Mouse (Mus musculus): Measurements from ENCODE around the gene Dennd1b. TPM values are rescaled to one million over a fixed set of nuclear protein-coding genes. Genes with fewer than 3 reads are reported as not detected.

The Dennd1b gene
- total RNA-seq, 2 experiments from 2014 or later, result 28.5 to 30.5 TPM

DNA sequence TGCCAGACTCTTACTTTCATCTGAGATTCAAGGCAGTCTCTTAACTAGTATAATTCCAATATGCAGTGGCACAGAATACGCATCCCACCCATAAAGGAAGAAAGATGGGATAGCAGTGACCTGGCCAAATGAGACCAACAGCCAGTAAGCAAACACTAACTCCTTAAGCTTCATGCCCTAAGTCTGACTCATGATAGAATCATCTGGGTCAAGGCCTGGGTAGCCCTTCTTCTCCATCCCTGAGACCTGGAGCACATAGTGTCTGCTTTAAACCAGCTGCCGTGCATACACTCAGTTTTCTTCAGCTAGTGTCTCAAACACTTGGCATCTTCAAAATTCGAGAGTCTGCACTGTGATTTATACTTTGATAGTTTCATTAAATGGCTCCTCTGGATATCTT, 183.1 kb downstream of the Dennd1b start:
- intact Hi-C loops (cut with DNase I), result no loop called here
- no peak for DNase-seq (ENCODE audit: low spot score in 2 of 2)

- intact Hi-C loops (cut with DNase I), result loop anchor here (10.0 kb wide), 1 partner anchor 188 kb away; the partner anchor contains the start of gene Dennd1b
Measured at GRCm38 (mm10) chr1:139153006-139153405, 189.8 kb downstream of the Dennd1b start.

GRCm38 (mm10) chr1:139153493-139153892, 190.3 kb downstream of the Dennd1b start:
- intact Hi-C loops (cut with DNase I), result loop anchor here (10.0 kb wide), 1 partner anchor 189 kb away; the partner anchor contains the start of gene Dennd1b
- no peak for DNase-seq (ENCODE audit: low spot score in 2 of 2)

More at GRCm38 (mm10) chr1:139153006-139153405, 189.8 kb downstream of the Dennd1b start:
- DNase-seq (ENCODE audit: low spot score in 2 of 2), result no peak

DNA sequence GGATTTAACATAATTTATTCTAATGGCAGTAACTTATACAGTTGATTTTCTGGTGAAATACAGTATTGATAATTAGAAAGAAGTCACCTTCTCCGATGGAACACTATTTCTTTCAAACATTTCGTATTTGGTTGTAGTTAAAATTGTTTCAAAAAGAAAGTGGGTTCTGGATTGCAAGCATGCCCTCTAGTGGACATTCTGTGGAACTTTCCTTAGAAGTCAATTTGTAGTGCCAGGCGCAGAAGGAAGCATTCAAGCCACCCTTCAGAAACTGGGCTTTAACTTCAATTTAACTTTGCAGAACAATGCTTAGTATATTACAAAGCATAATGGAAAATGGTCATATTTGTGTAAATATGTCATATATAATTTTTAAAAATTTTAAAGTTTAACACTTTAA, 193.2 kb downstream of the Dennd1b start:
- intact Hi-C loops (cut with DNase I), result loop anchor here (1.0 to 10.0 kb wide), 5 partner anchors 186 to 1024 kb away; partner anchors contain the start of gene Dennd1b
- peak; percentile 14 to 61 for DNase-seq (ENCODE audit: low spot score in 2 of 2)

DNA sequence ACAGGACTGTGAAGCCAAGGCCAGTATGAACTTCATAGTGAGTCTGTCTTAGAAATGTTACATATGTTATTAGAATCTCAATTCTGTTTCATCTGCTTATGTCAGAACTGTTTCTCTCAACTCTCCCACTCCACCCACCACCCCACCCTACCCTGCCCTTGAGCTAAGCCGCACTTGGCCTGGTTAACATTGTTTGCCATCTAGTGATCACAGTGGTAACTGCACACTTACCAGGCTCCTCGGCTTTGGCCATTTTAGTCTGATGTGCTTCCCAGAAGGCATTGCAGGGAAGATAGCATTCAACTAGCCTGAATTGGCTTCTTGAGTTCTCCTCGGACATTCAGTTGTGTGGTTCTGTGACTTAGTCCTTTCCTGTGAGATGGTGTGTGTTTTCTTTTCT, 198.4 kb downstream of the Dennd1b start:
- DNase-seq (ENCODE audit: low spot score in 2 of 2), result no peak
- intact Hi-C loops (cut with DNase I), result loop anchor here (5.0 kb wide), 1 partner anchor 106 kb away; no protein-coding TSS in a partner anchor

DNA sequence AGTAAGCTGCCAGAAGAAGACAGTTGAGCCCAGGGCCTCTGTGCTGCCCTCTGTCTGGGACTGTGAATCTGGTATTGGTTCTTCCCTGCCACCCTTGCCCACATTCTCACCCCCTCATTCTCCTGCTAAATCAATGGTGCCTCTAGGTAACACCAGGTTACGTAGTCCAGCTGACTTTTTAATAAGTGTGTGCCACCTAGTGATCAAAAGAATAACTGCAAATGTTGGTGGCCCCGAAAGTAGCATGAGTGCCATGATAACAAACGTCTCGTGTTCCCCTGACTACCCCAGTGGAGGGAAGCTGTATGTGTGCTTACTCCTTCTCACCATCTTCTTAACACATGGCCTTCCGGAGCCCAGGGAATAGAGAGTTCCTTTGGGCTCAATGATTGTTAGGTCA, 199.6 kb downstream of the Dennd1b start:
- intact Hi-C loops (cut with DNase I), result loop anchor here (5.0 kb wide), 1 partner anchor 104 kb away; no protein-coding TSS in a partner anchor

DNA sequence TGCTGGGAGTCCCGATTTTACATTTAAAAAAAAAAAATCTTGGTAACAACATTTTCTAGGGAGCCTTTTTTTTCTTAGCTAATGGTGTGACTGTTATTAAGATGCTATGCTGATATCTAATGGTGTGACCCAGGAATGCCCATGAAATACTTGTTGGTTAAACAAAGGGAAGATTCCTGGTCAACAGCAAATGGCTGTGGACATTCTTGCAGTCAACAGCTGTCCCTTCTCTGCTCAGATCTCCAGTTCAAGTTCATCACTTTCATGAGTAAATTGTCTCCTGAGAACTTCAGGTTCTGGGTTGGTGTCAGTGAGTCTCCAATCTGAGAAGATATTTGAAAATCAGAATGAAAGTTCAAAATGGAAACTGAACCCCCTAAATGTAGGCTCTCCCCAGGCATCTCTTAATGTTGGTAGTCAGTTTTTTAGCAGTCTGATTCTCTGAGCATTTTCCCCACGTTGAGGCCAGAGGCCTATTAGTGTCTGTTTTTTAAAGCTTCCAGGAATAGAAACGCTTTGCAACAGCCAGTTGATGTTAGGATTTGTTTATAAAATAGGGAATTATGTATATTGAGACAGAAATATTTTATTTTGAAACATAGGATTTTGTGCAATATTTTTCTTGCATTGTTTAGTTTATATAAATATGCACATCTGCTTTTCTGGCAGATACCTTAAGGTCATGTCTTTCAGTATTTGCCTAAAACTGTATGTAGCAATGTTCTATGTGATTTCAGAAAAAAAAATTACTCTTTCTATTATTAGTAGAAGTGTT, 211.0 kb downstream of the Dennd1b start:
- intact Hi-C loops (cut with DNase I), result no loop called here
- DNase-seq (ENCODE audit: low spot score in 2 of 2), result no peak

More for the DNA sequence above, 199.6 kb downstream of the Dennd1b start:
- DNase-seq (ENCODE audit: low spot score in 2 of 2), result peak; percentile 16 to 51

DNA sequence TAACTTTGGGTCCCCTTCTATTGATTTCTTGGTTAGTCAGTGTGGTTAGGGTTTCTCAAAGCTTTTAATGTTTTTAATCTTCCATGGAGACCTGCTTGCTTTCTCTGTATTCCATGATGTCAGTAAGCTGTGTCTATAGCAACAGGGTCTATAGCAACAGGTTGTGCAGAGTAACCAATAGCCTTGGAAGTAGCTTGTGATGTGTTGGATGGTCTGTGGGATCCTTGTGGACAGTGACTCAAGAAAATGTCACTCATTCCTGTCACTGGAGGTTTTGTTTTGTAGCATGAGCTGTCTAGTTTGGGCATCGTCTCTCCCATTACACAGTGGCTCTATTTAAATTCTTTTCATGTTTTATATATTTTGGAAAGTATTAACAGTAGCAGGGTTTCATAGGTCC, 216.5 kb downstream of the Dennd1b start:
- no peak for DNase-seq (ENCODE audit: low spot score in 2 of 2)
- intact Hi-C loops (cut with DNase I), result no loop called here

GRCm38 (mm10) chr1:139180481-139181149, 217.4 kb downstream of the Dennd1b start:
- intact Hi-C loops (cut with DNase I), result no loop called here
- peak; percentile 24 to 56 for DNase-seq (ENCODE audit: low spot score in 2 of 2)

- no peak for DNase-seq (ENCODE audit: low spot score in 2 of 2)
Measured at GRCm38 (mm10) chr1:139192635-139193034, 229.4 kb downstream of the Dennd1b start.

DNA sequence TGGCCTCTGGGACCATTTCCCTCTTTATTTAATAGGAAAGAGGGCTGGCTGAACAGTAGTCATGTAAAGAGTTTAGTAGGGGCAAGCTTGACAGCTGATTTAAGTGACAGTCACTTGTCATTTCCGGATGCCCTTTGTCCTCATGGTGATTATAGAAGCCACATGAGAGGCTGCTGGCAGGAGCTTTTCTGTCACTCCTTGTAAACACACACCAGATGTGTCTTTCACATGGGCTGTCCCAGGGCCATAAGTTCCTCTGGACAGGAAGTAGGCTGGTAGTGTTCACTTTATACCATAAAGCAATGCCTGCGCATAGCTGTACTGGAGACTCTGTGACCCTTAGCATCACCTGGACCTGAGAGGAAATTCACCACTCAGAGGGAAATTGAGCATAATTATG, 230.8 kb downstream of the Dennd1b start:
- intact Hi-C loops (cut with DNase I), result no loop called here
- no peak for DNase-seq (ENCODE audit: low spot score in 2 of 2)

More at GRCm38 (mm10) chr1:139192635-139193034, 229.4 kb downstream of the Dennd1b start:
- intact Hi-C loops (cut with DNase I), result no loop called here

- intact Hi-C loops (cut with DNase I), result no loop called here
- no peak for DNase-seq (ENCODE audit: low spot score in 2 of 2)
Measured at GRCm38 (mm10) chr1:139194428-139195028, 231.3 kb downstream of the Dennd1b start.

DNA sequence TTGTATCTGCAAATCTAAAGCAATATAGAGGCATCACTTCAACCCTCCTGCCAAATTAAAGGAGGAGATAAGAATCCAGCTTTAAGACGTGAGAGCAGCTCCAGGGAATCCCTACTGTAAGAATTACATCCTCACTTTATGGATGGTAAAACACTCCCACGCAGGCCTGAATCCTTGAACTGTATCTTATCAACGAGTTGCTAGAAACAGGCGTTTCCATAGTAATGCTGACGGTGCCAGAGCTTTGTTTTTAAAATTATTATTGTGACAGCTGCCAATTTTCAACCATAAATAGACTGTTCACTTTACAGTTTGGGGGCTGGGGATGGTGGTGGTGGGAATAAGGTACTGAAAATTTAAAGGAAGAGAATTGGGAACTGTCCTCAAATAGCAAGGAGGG, 239.8 kb downstream of the Dennd1b start:
- intact Hi-C loops (cut with DNase I), result no loop called here
- no peak for DNase-seq (ENCODE audit: low spot score in 2 of 2)

- DNase-seq (ENCODE audit: low spot score in 2 of 2), result no peak
- intact Hi-C loops (cut with DNase I), result no loop called here
Measured at GRCm38 (mm10) chr1:139206259-139206658, 243.0 kb downstream of the Dennd1b start.

DNA sequence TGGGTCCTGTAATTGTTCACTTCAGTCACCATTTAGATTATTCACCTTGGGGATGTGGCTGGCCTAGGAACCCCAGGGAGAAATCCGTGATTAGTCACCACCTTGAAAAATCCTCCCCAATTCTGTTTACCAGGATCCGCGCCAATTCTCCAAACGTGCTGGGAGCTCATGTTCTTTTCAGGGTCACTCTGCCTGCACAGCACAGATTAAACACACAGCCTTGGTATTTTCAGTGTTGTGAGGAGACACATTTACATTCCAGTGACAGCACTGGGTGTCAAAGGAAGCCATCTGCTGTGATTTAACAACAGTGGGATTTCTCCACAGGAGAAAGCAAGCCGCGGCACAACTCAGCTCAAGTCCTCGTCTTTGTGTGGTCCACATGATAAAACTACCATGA, 246.6 kb downstream of the Dennd1b start:
- intact Hi-C loops (cut with DNase I), result no loop called here
- peak; percentile 26 to 79 for DNase-seq (ENCODE audit: low spot score in 2 of 2)

DNA sequence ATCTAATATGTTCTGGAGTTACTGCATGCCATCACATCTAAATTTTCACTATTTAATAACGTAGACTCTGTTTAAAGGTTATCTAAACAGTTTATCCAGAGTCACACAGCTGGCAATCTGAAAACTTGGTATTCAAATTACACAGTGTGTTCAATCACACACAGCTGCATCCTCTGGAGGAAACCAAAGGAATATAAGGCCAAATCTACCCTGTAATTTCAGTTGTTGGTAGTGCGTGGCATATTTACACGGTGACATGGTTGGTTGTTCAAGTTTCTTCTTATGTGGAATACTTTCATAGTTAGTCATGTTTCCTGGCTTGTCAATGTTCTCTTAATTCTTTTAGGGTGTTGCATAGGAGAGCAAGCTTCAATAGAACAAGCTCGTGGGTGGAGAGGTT, 247.3 kb downstream of the Dennd1b start:
- intact Hi-C loops (cut with DNase I), result no loop called here
- DNase-seq (ENCODE audit: low spot score in 2 of 2), result no peak

DNA sequence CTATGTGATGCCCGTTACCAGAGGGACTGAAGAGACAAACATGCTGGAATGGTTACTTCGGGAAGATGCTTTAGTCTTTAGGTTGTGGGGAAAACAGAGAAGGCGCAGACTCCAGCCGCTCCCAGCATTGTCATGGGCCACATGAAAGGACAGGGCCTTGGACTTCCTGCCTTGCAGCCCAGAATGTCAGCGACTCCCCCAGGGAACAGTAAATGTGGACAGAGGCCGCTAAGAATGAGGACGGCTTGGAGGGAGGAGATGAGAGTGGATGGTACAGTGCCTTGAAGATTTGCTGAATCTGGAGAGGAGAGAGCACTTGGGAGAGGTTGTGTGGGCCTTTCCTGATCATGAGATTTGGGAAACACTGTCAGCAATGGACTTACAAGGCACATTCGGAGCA, 252.1 kb downstream of the Dennd1b start:
- intact Hi-C loops (cut with DNase I), result no loop called here

GRCm38 (mm10) chr1:139223804-139224203, 260.6 kb downstream of the Dennd1b start:
- no peak for DNase-seq (ENCODE audit: low spot score in 2 of 2)
- intact Hi-C loops (cut with DNase I), result no loop called here

More for the DNA sequence above, 252.1 kb downstream of the Dennd1b start:
- DNase-seq (ENCODE audit: low spot score in 2 of 2), result no peak

DNA sequence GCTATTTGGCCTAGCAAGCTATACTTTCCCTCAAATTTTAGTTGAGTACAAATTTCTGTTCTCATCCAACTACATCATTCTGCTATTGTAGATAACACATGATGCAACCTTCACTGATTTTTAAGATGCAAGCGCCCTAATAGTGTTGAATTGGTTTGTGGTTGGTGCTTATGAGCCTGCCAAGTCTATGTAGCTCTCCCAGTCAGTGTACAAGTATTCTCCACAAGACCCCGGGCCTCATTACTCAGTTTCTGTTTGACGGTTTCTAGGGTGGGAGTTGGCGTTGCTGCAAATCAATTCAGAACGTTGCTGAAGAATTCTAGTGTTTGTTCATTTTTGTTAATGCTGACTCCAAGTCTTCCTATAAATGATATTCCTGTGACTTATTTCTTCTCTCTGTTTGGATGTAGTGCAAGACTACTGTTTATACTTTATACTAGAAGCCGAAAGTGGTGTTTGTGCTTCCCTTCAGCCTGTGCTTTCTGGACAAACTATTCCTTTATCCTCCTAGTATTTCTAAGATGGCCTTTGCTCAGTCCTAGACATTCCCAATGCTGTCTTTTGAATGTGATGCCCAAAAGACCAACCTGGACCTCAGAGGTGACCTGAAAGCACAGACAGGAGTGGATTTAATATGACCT, 261.2 kb downstream of the Dennd1b start:
- intact Hi-C loops (cut with DNase I), result no loop called here
- DNase-seq (ENCODE audit: low spot score in 2 of 2), result no peak

Measured in left cerebral cortex, postnatal 25 days (tissue).